ENCODE assay signal across 1 mouse cellular context in genomic region chr4:107061560-107061959, GRCm38 (mm10).
TF ChIP-seq lines count a peak whose summit lies in the region.

No protein-coding gene starts in this region.

TF ChIP-seq in MEL, 35 proteins besides CTCF, POLR2A, EP300 and RAD21 (continued from another document):
- TF ChIP-seq MAX (IDR thresholded peaks at IDR 0.05; ENCODE audit: low read length) (no peak), ELF1 (IDR thresholded peaks at IDR 0.05; ENCODE audit: low read depth, low read length) (no peak), MXI1 (IDR thresholded peaks at IDR 0.05; ENCODE audit: low read depth, low read length) (no peak; the same call in 1 of the 2 replicates), NELFE (IDR thresholded peaks at IDR 0.05; ENCODE audit: low read depth, low read length) (no peak), CHD2 (IDR thresholded peaks at IDR 0.05; ENCODE audit: low read length) (no peak), ZNF384 (IDR thresholded peaks at IDR 0.05; ENCODE audit: low read depth, low read length) (peak; percentile 99), UBTF (IDR thresholded peaks at IDR 0.05; ENCODE audit: borderline replicate concordance, insufficient read depth, low read depth, low read length) (no peak), SMC3 (IDR thresholded peaks at IDR 0.05; ENCODE audit: low read depth, low read length) (no peak), ZKSCAN1 (IDR thresholded peaks at IDR 0.05; ENCODE audit: low read depth, low read length) (no peak; the same call in 1 of the 2 replicates), TBP (IDR thresholded peaks at IDR 0.05; ENCODE audit: low read depth, low read length) (0 out of 2 replicates have a peak, but pooled peaks have one; percentile 25), ZC3H11A (IDR thresholded peaks at IDR 0.05; ENCODE audit: low read depth, low read length) (no peak), NRF1 (IDR thresholded peaks at IDR 0.05; ENCODE audit: insufficient read depth, low read depth, low read length, poor library complexity, severe bottlenecking) (no peak), ETS1 (IDR thresholded peaks at IDR 0.05; ENCODE audit: low read depth, low read length) (peak; percentile 81), CHD1 (IDR thresholded peaks at IDR 0.05; ENCODE audit: low read depth, low read length) (no peak)
